Mouse (Mus musculus): ENCODE results near the gene Ckmt1. TPM values are rescaled to one million over a fixed set of nuclear protein-coding genes. Genes with fewer than 3 reads are reported as not detected.

Gene Ckmt1
- 19.6 and 19.7 TPM in 2 replicates for polyA plus RNA-seq (2016; fragmentation: Nextera tagmentation; extraction: Ambion mirVana)

- peaks cover 26% of the 10 kb centered on the region for H3K27me3 ChIP-seq (replicated peaks)
- peak within 1 kb of the TSS; percentile 30 for H3K4me3 ChIP-seq
- H3K27ac ChIP-seq = no peak within 1 kb of the TSS
- no peak for ATAC-seq (ENCODE audit: low FRiP score, low read depth)
- H3K36me3 ChIP-seq = no peaks in the 10 kb centered on the region
- H3K9ac ChIP-seq = peak within 1 kb of the TSS; percentile 57
- 63% methylated on average over 5 of the region's 5 CpGs for WGBS
- H3K4me2 ChIP-seq (replicated peaks) = peak within 1 kb of the TSS; percentile 60
- H3K9me3 ChIP-seq = no peaks in the 10 kb centered on the region
- H3K4me1 ChIP-seq = peaks cover 17% of the 10 kb centered on the region
Observed at GRCm38 (mm10) chr2:121357494-121357893, at the start of gene Ckmt1. TSS of gene Ckmt1 (plus strand) at chr2:121357714.

GRCm38 (mm10) chr2:121308997-121309416 is 48.5 kb upstream of the Ckmt1 start:
- Histone ChIP-seq H3K27ac (no peak overlapping the region), H3K4me2 (replicated peaks) (no peak overlapping the region), H3K36me3 (peaks cover 46% of the 10 kb centered on the region), H3K4me1 (peaks cover 6% of the 10 kb centered on the region), H3K9me3 (no peaks in the 10 kb centered on the region), H3K27me3 (replicated peaks) (no peaks in the 10 kb centered on the region), H3K9ac (no peak overlapping the region), H3K4me3 (no peak overlapping the region)
- no peak for ATAC-seq (ENCODE audit: low FRiP score, low read depth)
- WGBS = 38% methylated on average over 5 of the region's 5 CpGs

GRCm38 (mm10) chr2:121316278-121316677 is 41.2 kb upstream of the Ckmt1 start:
- Histone ChIP-seq H3K4me3 (no peak overlapping the region), H3K4me1 (no peaks in the 10 kb centered on the region), H3K27me3 (replicated peaks) (no peaks in the 10 kb centered on the region), H3K9me3 (no peaks in the 10 kb centered on the region), H3K4me2 (replicated peaks) (no peak overlapping the region), H3K36me3 (peaks cover 12% of the 10 kb centered on the region), H3K27ac (no peak overlapping the region), H3K9ac (no peak overlapping the region)
- ATAC-seq (ENCODE audit: low FRiP score, low read depth) = no peak
- 82% methylated on average over 8 of the region's 8 CpGs for WGBS

- Histone ChIP-seq H3K4me3 (no peak overlapping the region), H3K27ac (no peak overlapping the region), H3K9me3 (no peaks in the 10 kb centered on the region), H3K4me1 (no peaks in the 10 kb centered on the region), H3K36me3 (peaks cover 23% of the 10 kb centered on the region), H3K4me2 (replicated peaks) (no peak overlapping the region), H3K27me3 (replicated peaks) (no peaks in the 10 kb centered on the region), H3K9ac (no peak overlapping the region)
- 90% methylated on average over 10 of the region's 10 CpGs for WGBS
- no peak for ATAC-seq (ENCODE audit: low FRiP score, low read depth)
Observed at GRCm38 (mm10) chr2:121323041-121323440, 34.5 kb upstream of the Ckmt1 start.

GRCm38 (mm10) chr2:121323693-121324470 is 33.6 kb upstream of the Ckmt1 start:
- Histone ChIP-seq H3K27ac (no peak overlapping the region), H3K36me3 (peaks cover 23% of the 10 kb centered on the region), H3K4me3 (no peak overlapping the region), H3K9me3 (no peaks in the 10 kb centered on the region), H3K9ac (no peak overlapping the region), H3K4me2 (replicated peaks) (no peak overlapping the region), H3K27me3 (replicated peaks) (no peaks in the 10 kb centered on the region), H3K4me1 (no peaks in the 10 kb centered on the region)
- ATAC-seq (ENCODE audit: low FRiP score, low read depth) = no peak
- WGBS = 90% methylated on average over 10 of the region's 10 CpGs

GRCm38 (mm10) chr2:121329492-121329891 is 28.0 kb upstream of the Ckmt1 start:
- no peaks in the 10 kb centered on the region for H3K9me3 ChIP-seq
- H3K36me3 ChIP-seq = peaks cover 24% of the 10 kb centered on the region
- H3K4me2 ChIP-seq (replicated peaks) = no peak overlapping the region
- H3K9ac ChIP-seq = no peak overlapping the region
- H3K4me1 ChIP-seq = no peaks in the 10 kb centered on the region
- no peak overlapping the region for H3K4me3 ChIP-seq
- ATAC-seq (ENCODE audit: low FRiP score, low read depth) = no peak
- H3K27ac ChIP-seq = no peak overlapping the region
- H3K27me3 ChIP-seq (replicated peaks) = no peaks in the 10 kb centered on the region
- 98% methylated on average over 2 of the region's 2 CpGs for WGBS

- Histone ChIP-seq H3K27me3 (replicated peaks) (no peaks in the 10 kb centered on the region), H3K27ac (no peak overlapping the region), H3K4me3 (no peak overlapping the region), H3K4me2 (replicated peaks) (no peak overlapping the region), H3K9ac (no peak overlapping the region), H3K9me3 (no peaks in the 10 kb centered on the region), H3K4me1 (no peaks in the 10 kb centered on the region), H3K36me3 (peaks cover 27% of the 10 kb centered on the region)
- ATAC-seq (ENCODE audit: low FRiP score, low read depth) = no peak
Observed at GRCm38 (mm10) chr2:121339057-121339456, 18.5 kb upstream of the Ckmt1 start.

- Histone ChIP-seq H3K4me2 (replicated peaks) (no peak overlapping the region), H3K4me1 (peaks cover 10% of the 10 kb centered on the region), H3K9me3 (no peaks in the 10 kb centered on the region), H3K27me3 (replicated peaks) (peaks cover 16% of the 10 kb centered on the region), H3K27ac (no peak overlapping the region), H3K36me3 (no peaks in the 10 kb centered on the region), H3K9ac (no peak overlapping the region), H3K4me3 (no peak overlapping the region)
- no peak for ATAC-seq (ENCODE audit: low FRiP score, low read depth)
- WGBS = 83% methylated on average over 8 of the region's 8 CpGs
Observed at GRCm38 (mm10) chr2:121353156-121353555, 4.4 kb upstream of the Ckmt1 start.

GRCm38 (mm10) chr2:121354378-121354777 is 3.1 kb upstream of the Ckmt1 start:
- WGBS = 6% methylated on average over 6 of the region's 6 CpGs
- H3K4me2 ChIP-seq (replicated peaks) = peak overlapping the region; percentile 83
- no peaks in the 10 kb centered on the region for H3K9me3 ChIP-seq
- H3K4me3 ChIP-seq = peak overlapping the region; percentile 67
- 0 out of 2 replicates have a peak overlapping the region, but pooled peaks have one; percentile 66 for H3K27ac ChIP-seq
- peaks cover 23% of the 10 kb centered on the region for H3K27me3 ChIP-seq (replicated peaks)
- H3K9ac ChIP-seq = peak overlapping the region; percentile 80
- no peaks in the 10 kb centered on the region for H3K36me3 ChIP-seq
- H3K4me1 ChIP-seq = peaks cover 17% of the 10 kb centered on the region
- no peak for ATAC-seq (ENCODE audit: low FRiP score, low read depth)

- ATAC-seq (ENCODE audit: low FRiP score, low read depth) = peak; percentile 93
- peak within 1 kb of the TSS; percentile 83 for H3K4me2 ChIP-seq (replicated peaks)
- no peaks in the 10 kb centered on the region for H3K9me3 ChIP-seq
- 1% methylated on average over 58 of the region's 58 CpGs for WGBS
- H3K27ac ChIP-seq = peak within 1 kb of the TSS; percentile 66; the same call in 1 of the 2 replicates
- peaks cover 23% of the 10 kb centered on the region for H3K27me3 ChIP-seq (replicated peaks)
- H3K4me1 ChIP-seq = peaks cover 17% of the 10 kb centered on the region
- no peaks in the 10 kb centered on the region for H3K36me3 ChIP-seq
- peak within 1 kb of the TSS; percentile 80 for H3K9ac ChIP-seq
- H3K4me3 ChIP-seq = peak within 1 kb of the TSS; percentile 67
Observed at GRCm38 (mm10) chr2:121354820-121355592, 2.5 kb upstream of the Ckmt1 start, which contains the start of gene Ppip5k1. TSS of gene Ppip5k1 (minus strand) at chr2:121355396.

- 3% methylated on average over 4 of the region's 4 CpGs for WGBS
- H3K4me3 ChIP-seq = peak overlapping the region; percentile 30
- peak overlapping the region; percentile 60 for H3K4me2 ChIP-seq (replicated peaks)
- peaks cover 26% of the 10 kb centered on the region for H3K27me3 ChIP-seq (replicated peaks)
- no peaks in the 10 kb centered on the region for H3K36me3 ChIP-seq
- H3K27ac ChIP-seq = no peak overlapping the region
- peaks cover 17% of the 10 kb centered on the region for H3K4me1 ChIP-seq
- no peaks in the 10 kb centered on the region for H3K9me3 ChIP-seq
- H3K9ac ChIP-seq = no peak overlapping the region
- no peak for ATAC-seq (ENCODE audit: low FRiP score, low read depth)
Observed at GRCm38 (mm10) chr2:121357961-121358360, 447 bp downstream of the Ckmt1 start.

GRCm38 (mm10) chr2:121358381-121358780 is 867 bp downstream of the Ckmt1 start:
- peaks cover 26% of the 10 kb centered on the region for H3K27me3 ChIP-seq (replicated peaks)
- peak overlapping the region; percentile 57 for H3K9ac ChIP-seq
- H3K27ac ChIP-seq = no peak overlapping the region
- peaks cover 17% of the 10 kb centered on the region for H3K4me1 ChIP-seq
- H3K4me3 ChIP-seq = peak overlapping the region; percentile 30
- no peaks in the 10 kb centered on the region for H3K36me3 ChIP-seq
- H3K9me3 ChIP-seq = no peaks in the 10 kb centered on the region
- ATAC-seq (ENCODE audit: low FRiP score, low read depth) = peak; percentile 48; the same call in 1 of the 2 replicates
- H3K4me2 ChIP-seq (replicated peaks) = peak overlapping the region; percentile 60
- under 1% methylated on average over 16 of the region's 16 CpGs for WGBS

Measured in neural tube, embryonic 12.5 days (tissue).